Mouse (Mus musculus) Patski (cell line): Measurements from ENCODE around the gene Glcci1. TPM values are rescaled to one million over a fixed set of nuclear protein-coding genes. Genes with fewer than 3 reads are reported as not detected.

ENCODE experiments used
- ATAC-seq: fragments of 100-300 bp; one replicate; pipeline ENCODE4 v1.8.0; 2021
- CTCF ChIA-PET: fragments of 350-600 bp; sonication (Branson Sonifier 250); formaldehyde crosslinking; loops from one replicate; lab custom pipeline; 2022; ENCODE audit warnings: inconsistent platforms; lab: Charles Lee
- POLR2A ChIA-PET: fragments of 350-600 bp; sonication (Branson Sonifier 250); formaldehyde crosslinking; loops from one replicate; lab custom pipeline; 2022; ENCODE audit warnings: antibody characterized with exemption, inconsistent platforms; lab: Charles Lee
- DNase-seq: peaks from one replicate; pipeline ENCODE4 v3.0.0-alpha.2; 2011; ENCODE audit warnings: low read depth, low spot score
- H3K27me3 ChIP-seq: fragments of 371-371 bp; one replicate; pipeline ENCODE4 v1.5.1; 2021
- CTCF ChIP-seq: fragments of 100-300 bp; IDR thresholded peaks from one replicate; pipeline ENCODE4 v1.5.1; 2021
- in situ Hi-C: fragments of 300-500 bp; cut with MboI; formaldehyde crosslinking; loops from 3 replicates; pipeline ENCODE4 v1.11.1; 2018; ENCODE audit warnings: low pct_unique_long_range_greater_than_20kb, mixed read lengths
- polyA plus RNA-seq: library from polyadenylated mRNA; unstranded; gene quantifications from one replicate; pipeline ENCODE4 v1.2.3, GENCODE M21; 2021

The Glcci1 gene
- polyA plus RNA-seq, 1 experiment from 2014 or later = 2.2 TPM

- DNase-seq (no peak), ATAC-seq (no peak)
- CTCF ChIA-PET = interaction anchor here (1.2 kb wide), 1 partner anchor 21 kb away, joined by 3 read pairs; no protein-coding TSS in a partner anchor
- in situ Hi-C loops = no loop called here
- H3K27me3 ChIP-seq = no peaks in the 10 kb centered on the region
- POLR2A ChIA-PET = no interaction called here
- no peak for TF ChIP-seq CTCF
These were observed 30.2 kb upstream of the Glcci1 start for GRCm38 (mm10) chr6:8479176-8479575.

- peaks cover under 1% of the 10 kb centered on the region for H3K27me3 ChIP-seq
- in situ Hi-C loops = no loop called here
- TF ChIP-seq CTCF = no peak
- ChIA-PET CTCF (interaction anchor here (0.8 to 1.1 kb wide), 4 partner anchors 9 to 17 kb away, joined by 3 read pairs; no protein-coding TSS in a partner anchor), POLR2A (no interaction called here)
- DNase-seq = no peak
- ATAC-seq = no peak
These were observed 24.7 kb upstream of the Glcci1 start for GRCm38 (mm10) chr6:8484437-8485275.

GRCm38 (mm10) chr6:8485414-8486175 is 23.8 kb upstream of the Glcci1 start:
- H3K27me3 ChIP-seq = peaks cover 3% of the 10 kb centered on the region
- POLR2A ChIA-PET = interaction anchor here (0.9 kb wide), 1 partner anchor 12 kb away, joined by 3 read pairs; no protein-coding TSS in a partner anchor
- CTCF ChIA-PET = interaction anchor here (0.8 to 1.4 kb wide), 4 partner anchors 10 to 22 kb away, joined by 3 read pairs; no protein-coding TSS in a partner anchor
- ATAC-seq = no peak
- no peak for TF ChIP-seq CTCF
- in situ Hi-C loops = no loop called here
- DNase-seq = no peak

- ChIA-PET CTCF (interaction anchor here (1.0 to 1.4 kb wide), 2 partner anchors 16 to 21 kb away, joined by 3 read pairs; no protein-coding TSS in a partner anchor), POLR2A (no interaction called here)
- in situ Hi-C loops = no loop called here
- peaks cover 3% of the 10 kb centered on the region for H3K27me3 ChIP-seq
- TF ChIP-seq CTCF = no peak
- no peak for DNase-seq
- ATAC-seq = no peak
These were observed 22.9 kb upstream of the Glcci1 start for GRCm38 (mm10) chr6:8486391-8487043.

- ChIA-PET CTCF (interaction anchor here (1.0 to 1.5 kb wide), 2 partner anchors 12 to 15 kb away, joined by 3 read pairs; no protein-coding TSS in a partner anchor), POLR2A (no interaction called here)
- ATAC-seq (no peak), DNase-seq (no peak)
- TF ChIP-seq CTCF = no peak
- H3K27me3 ChIP-seq = peaks cover 3% of the 10 kb centered on the region
- in situ Hi-C loops = no loop called here
These were observed 22.2 kb upstream of the Glcci1 start for GRCm38 (mm10) chr6:8487044-8487853.

- CTCF ChIA-PET = interaction anchor here (1.5 kb wide), 1 partner anchor 11 kb away, joined by 3 read pairs; no protein-coding TSS in a partner anchor
- POLR2A ChIA-PET = no interaction called here
- ATAC-seq = no peak
- in situ Hi-C loops = no loop called here
- no peak for TF ChIP-seq CTCF
- peaks cover 3% of the 10 kb centered on the region for H3K27me3 ChIP-seq
- DNase-seq = no peak
These were observed 21.2 kb upstream of the Glcci1 start for GRCm38 (mm10) chr6:8488249-8488648.

- TF ChIP-seq CTCF = no peak
- peaks cover 3% of the 10 kb centered on the region for H3K27me3 ChIP-seq
- CTCF ChIA-PET = no interaction called here
- ATAC-seq = no peak
- no peak for DNase-seq
- POLR2A ChIA-PET = no interaction called here
- in situ Hi-C loops = no loop called here
These were observed 20.1 kb upstream of the Glcci1 start for GRCm38 (mm10) chr6:8489266-8489665.

GRCm38 (mm10) chr6:8489938-8490585 is 19.3 kb upstream of the Glcci1 start:
- CTCF ChIA-PET = no interaction called here

GRCm38 (mm10) chr6:8492248-8492647 is 17.2 kb upstream of the Glcci1 start:
- DNase-seq (no peak), ATAC-seq (no peak)
- peaks cover 3% of the 10 kb centered on the region for H3K27me3 ChIP-seq
- ChIA-PET POLR2A (no interaction called here), CTCF (no interaction called here)
- in situ Hi-C loops = no loop called here
- TF ChIP-seq CTCF = no peak

More at GRCm38 (mm10) chr6:8489938-8490585, 19.3 kb upstream of the Glcci1 start:
- POLR2A ChIA-PET = no interaction called here
- DNase-seq (no peak), ATAC-seq (no peak)
- peaks cover 3% of the 10 kb centered on the region for H3K27me3 ChIP-seq
- no peak for TF ChIP-seq CTCF
- in situ Hi-C loops = no loop called here
